Mouse (Mus musculus) granulocyte monocyte progenitor cell, adult 5-6 weeks (primary cell): Measurements from ENCODE around the gene Disc1. TPM values are rescaled to one million over a fixed set of nuclear protein-coding genes. Genes with fewer than 3 reads are reported as not detected.

ENCODE experiments used
- ATAC-seq: replicated peaks from 2 replicates; pipeline ENCODE4 v1.8.0; 2016; ENCODE audit warnings: mild to moderate bottlenecking, moderate TSS enrichment, inconsistent platforms; ENCODE audit not compliant: poor library complexity, severe bottlenecking
- total RNA-seq, 2 experiments: library from RNA; stranded (forward) in 1 of 2; stranded (reverse) in 1 of 2; fragments of 200-712, 200-1000 nt in 1 of 2; fragments of >200 nt in 1 of 2; fragmentation: Nextera tagmentation in 1 of 2; gene quantifications; 2 replicates each; pipeline ENCODE4 v1.2.3; 2014 to 2017

Gene Disc1
- total RNA-seq, 2 experiments from 2014 or later, result 3.0 to 6.1 TPM

GRCm38 (mm10) chr8:125174237-125174636 is 120.2 kb downstream of the Disc1 start:
- ATAC-seq, result no peak

- no peak for ATAC-seq
Observed at GRCm38 (mm10) chr8:125174851-125175250, 120.9 kb downstream of the Disc1 start.

- no peak for ATAC-seq
Observed at GRCm38 (mm10) chr8:125175661-125176060, 121.7 kb downstream of the Disc1 start.

- no peak for ATAC-seq
Observed at GRCm38 (mm10) chr8:125177091-125177490, 123.1 kb downstream of the Disc1 start.

GRCm38 (mm10) chr8:125177958-125178357 is 124.0 kb downstream of the Disc1 start:
- no peak for ATAC-seq

GRCm38 (mm10) chr8:125183548-125184451 is 129.8 kb downstream of the Disc1 start:
- ATAC-seq, result peak; percentile 83

- no peak for ATAC-seq
Observed at GRCm38 (mm10) chr8:125184452-125184817, 130.4 kb downstream of the Disc1 start.

GRCm38 (mm10) chr8:125184881-125185280 is 130.9 kb downstream of the Disc1 start:
- ATAC-seq, result no peak

GRCm38 (mm10) chr8:125187044-125187443 is 133.0 kb downstream of the Disc1 start:
- no peak for ATAC-seq

GRCm38 (mm10) chr8:125193701-125194100 is 139.7 kb downstream of the Disc1 start:
- ATAC-seq, result no peak

- no peak for ATAC-seq
Observed at GRCm38 (mm10) chr8:125195121-125195520, 141.1 kb downstream of the Disc1 start.

GRCm38 (mm10) chr8:125196573-125197094 is 142.6 kb downstream of the Disc1 start:
- ATAC-seq, result no peak

- ATAC-seq, result no peak
Observed at GRCm38 (mm10) chr8:125197341-125198002, 143.5 kb downstream of the Disc1 start.

GRCm38 (mm10) chr8:125198420-125199196 is 144.6 kb downstream of the Disc1 start:
- no peak for ATAC-seq

- no peak; the same call in 1 of the 2 replicates for ATAC-seq
Observed at GRCm38 (mm10) chr8:125199197-125199939, 145.4 kb downstream of the Disc1 start.

GRCm38 (mm10) chr8:125200273-125200863 is 146.4 kb downstream of the Disc1 start:
- no peak for ATAC-seq

- no peak for ATAC-seq
Observed at GRCm38 (mm10) chr8:125201650-125202049, 147.7 kb downstream of the Disc1 start.

GRCm38 (mm10) chr8:125203016-125203415 is 149.0 kb downstream of the Disc1 start:
- no peak for ATAC-seq

- ATAC-seq, result no peak
Observed at GRCm38 (mm10) chr8:125205556-125205955, 151.6 kb downstream of the Disc1 start.
